Mouse (Mus musculus): Measurements from ENCODE around the gene Gcnt4. TPM values are rescaled to one million over a fixed set of nuclear protein-coding genes. Genes with fewer than 3 reads are reported as not detected.
"Not testable (repeated sequence)": the region's sequence is repeated elsewhere in the genome, so short reads cannot be mapped to it uniquely, and the experiment has no call there.

The Gcnt4 gene
- total and polyA plus RNA-seq, 2 experiments from 2014 or later: 0.16 to 0.76 TPM

DNA sequence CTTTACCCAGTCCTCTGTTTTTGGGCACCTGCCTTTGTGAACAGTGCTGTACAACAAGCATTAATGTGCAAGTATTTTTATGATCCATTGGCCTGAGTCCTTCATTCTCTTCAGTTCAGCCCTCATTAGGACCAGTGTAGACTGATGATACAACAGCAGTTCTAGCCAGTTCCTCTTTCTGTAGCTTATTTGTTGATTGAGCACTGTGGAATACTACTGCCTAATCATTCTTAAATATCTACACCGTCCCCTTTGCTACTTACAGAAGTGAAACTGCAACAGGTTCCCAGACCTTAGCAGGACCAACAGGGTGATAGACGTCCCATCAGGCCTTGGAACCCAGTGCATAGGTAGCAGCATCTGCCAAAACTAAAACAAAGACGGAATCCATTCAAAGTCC lies 13.3 kb upstream of the Gcnt4 start:
- Histone ChIP-seq H3K27ac (ENCODE audit: low read depth, low read length) (no peak overlapping the region), H3K4me2 (ENCODE audit: low read depth) (no peak overlapping the region), H3K4me3 (ENCODE audit: low read depth, low read length) (no peak overlapping the region), H3K9ac (no peak overlapping the region), H3K4me1 (ENCODE audit: insufficient read depth) (no peaks in the 10 kb centered on the region), H3K36me3 (ENCODE audit: insufficient read depth) (no peaks in the 10 kb centered on the region), H3K27me3 (ENCODE audit: insufficient read depth, low read length) (no peaks in the 10 kb centered on the region), H3K9me3 (ENCODE audit: low read length) (no peaks in the 10 kb centered on the region)
- DNase-seq (no peak), ATAC-seq (no peak)
- WGBS: 89% methylated on average over 3 of the region's 3 CpGs
- TF ChIP-seq CTCF (IDR thresholded peaks at IDR 0.05; ENCODE audit: low read depth): no peak

DNA sequence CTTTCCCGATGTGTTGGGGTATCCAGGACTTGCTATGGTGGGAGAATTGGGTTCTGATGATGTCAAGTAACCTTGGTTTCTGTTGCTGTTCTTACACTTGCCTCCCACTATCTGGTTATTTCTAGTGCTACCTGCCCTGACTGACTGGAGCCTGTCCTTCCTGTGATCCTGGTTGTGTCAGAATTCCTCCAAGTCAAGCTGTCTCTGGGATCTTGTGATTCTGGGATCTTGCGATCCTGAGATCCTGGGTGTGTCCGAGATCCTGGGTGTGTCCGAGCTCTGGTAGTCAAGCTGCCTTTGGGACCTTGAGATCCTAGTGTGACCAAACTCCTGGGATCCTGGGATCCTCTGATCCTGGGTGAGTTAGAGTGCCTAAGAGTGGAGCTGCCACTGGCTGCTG lies 1.4 kb upstream of the Gcnt4 start:
- H3K4me1 ChIP-seq (ENCODE audit: insufficient read depth); H3K27ac ChIP-seq (ENCODE audit: low read depth, low read length); H3K9me3 ChIP-seq (ENCODE audit: low read length); H3K9ac ChIP-seq; ATAC-seq; H3K4me2 ChIP-seq (ENCODE audit: low read depth); H3K4me3 ChIP-seq (ENCODE audit: low read depth, low read length); H3K36me3 ChIP-seq (ENCODE audit: insufficient read depth); DNase-seq: not testable (repeated sequence)
- peaks cover 11% of the 10 kb centered on the region; the same call in 1 of the 2 replicates for H3K27me3 ChIP-seq (ENCODE audit: insufficient read depth, low read length)
- 97% methylated on average over 4 of the region's 4 CpGs for WGBS

DNA sequence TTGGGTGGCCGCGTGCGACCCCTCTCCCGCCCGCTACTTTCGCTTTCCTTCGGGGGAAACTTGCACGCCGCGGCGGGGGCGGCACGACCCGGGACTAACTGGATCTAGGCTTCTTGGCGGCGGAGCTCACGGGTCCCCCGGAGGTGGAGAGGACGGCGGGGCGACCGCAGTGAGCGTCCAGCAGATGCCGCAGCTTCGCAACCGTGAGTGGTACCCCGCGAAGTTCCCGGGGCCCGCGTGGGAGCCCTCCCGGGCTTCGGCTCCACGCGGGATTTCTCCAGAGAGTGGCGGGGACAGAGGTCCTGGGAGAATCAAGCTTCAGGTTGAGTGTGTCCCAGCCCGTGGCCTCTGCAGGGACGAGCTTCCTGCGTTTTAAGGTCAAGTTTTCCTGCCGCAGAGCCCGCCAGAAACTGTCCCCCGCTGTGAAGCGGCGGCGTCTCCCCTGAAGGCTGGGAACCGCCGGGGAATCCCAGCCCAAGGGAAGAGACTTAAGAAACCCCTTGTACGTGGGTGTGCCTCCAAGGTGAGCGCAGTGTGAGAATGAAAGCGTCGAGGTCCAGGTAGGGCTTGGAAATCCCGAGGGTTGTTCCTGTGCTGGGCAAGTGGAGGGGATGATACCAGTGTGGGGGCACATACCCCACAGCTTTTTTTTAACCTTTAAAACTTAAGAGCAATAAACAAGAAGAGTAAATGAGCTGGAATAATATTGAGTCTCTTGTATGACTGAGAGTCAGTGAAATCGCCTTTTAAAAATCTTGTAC lies 676 bp downstream of the Gcnt4 start:
- Histone ChIP-seq H3K9me3 (ENCODE audit: low read length) (no peaks in the 10 kb centered on the region), H3K27me3 (ENCODE audit: insufficient read depth, low read length) (peaks cover 11% of the 10 kb centered on the region; the same call in 1 of the 2 replicates), H3K4me3 (ENCODE audit: low read depth, low read length) (peak overlapping the region; percentile 53), H3K36me3 (ENCODE audit: insufficient read depth) (no peaks in the 10 kb centered on the region), H3K4me2 (ENCODE audit: low read depth) (peak overlapping the region; percentile 99), H3K27ac (ENCODE audit: low read depth, low read length) (no peak overlapping the region), H3K4me1 (ENCODE audit: insufficient read depth) (0 out of 2 replicates have a peak, but pooled peaks cover 4% of the 10 kb centered on the region), H3K9ac (peak overlapping the region; percentile 29)
- no peak for TF ChIP-seq CTCF (IDR thresholded peaks at IDR 0.05; ENCODE audit: low read depth)
- peak; percentile 39 for ATAC-seq
- DNase-seq: peak; percentile 23
- 1% methylated on average over 53 of the region's 53 CpGs for WGBS

DNA sequence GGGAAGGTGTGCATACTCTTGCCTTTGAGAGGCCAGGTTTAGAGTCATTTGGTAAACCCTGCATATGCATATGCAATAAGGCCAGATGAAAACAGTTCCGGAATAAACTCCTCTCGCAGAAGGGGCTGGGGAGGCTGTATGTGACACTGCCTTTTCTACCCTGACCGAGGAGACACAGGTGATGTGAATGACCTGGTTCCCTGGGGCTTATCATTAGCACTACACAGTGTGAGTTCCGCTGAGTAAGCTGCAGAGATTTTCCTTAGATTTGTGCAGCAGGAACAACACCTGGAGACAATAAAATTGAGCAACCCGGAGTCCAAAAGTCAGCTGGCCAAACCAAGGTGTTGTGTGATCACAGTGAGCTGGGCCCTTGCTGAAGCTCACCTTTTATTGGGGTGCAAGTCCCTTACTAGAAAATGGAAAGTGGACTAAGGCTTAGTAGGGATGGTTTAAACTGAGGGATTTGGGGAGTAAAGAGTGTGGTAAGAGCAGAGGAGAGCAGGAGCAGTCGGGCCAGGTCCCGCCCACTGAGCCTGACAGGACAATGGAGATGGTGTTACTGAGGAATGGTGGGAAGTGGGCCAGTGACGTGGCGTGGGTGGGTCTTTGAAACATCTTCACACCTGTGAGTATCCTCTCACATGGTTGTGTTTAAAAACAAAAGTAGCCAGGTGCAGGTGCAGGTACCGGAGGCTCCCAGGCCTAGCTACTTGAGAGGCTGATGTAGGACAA lies 1.7 kb downstream of the Gcnt4 start:
- Histone ChIP-seq H3K4me3 (ENCODE audit: low read depth, low read length) (no peak overlapping the region), H3K27ac (ENCODE audit: low read depth, low read length) (no peak overlapping the region), H3K9me3 (ENCODE audit: low read length) (no peaks in the 10 kb centered on the region), H3K4me2 (ENCODE audit: low read depth) (no peak overlapping the region), H3K27me3 (ENCODE audit: insufficient read depth, low read length) (peaks cover 11% of the 10 kb centered on the region; the same call in 1 of the 2 replicates), H3K4me1 (ENCODE audit: insufficient read depth) (0 out of 2 replicates have a peak, but pooled peaks cover 4% of the 10 kb centered on the region), H3K36me3 (ENCODE audit: insufficient read depth) (no peaks in the 10 kb centered on the region), H3K9ac (no peak overlapping the region)
- TF ChIP-seq CTCF (IDR thresholded peaks at IDR 0.05; ENCODE audit: low read depth): no peak
- DNase-seq: no peak
- WGBS: 52% methylated on average over 10 of the region's 10 CpGs
- no peak for ATAC-seq

DNA sequence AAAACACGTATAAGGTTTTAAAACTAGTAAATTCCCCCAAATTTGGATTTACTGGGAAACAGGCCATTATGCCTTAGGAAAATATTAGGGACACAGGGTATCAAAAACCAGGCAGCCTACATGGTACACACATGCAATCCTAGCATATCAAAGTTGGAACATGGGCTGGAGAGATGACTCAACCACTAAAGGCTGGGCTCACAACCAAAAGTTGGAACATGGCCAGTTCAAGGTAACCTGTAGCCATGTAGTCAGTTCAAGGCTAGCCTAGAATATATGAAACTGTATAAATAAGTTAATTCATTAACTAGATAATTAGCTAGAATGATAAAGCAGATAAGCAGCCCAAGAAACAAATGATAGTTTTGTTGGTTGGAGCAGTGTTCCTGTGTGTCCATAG lies 3.3 kb downstream of the Gcnt4 start:
- H3K36me3 ChIP-seq (ENCODE audit: insufficient read depth): no peaks in the 10 kb centered on the region
- H3K4me3 ChIP-seq (ENCODE audit: low read depth, low read length): no peak overlapping the region
- no peak overlapping the region for H3K4me2 ChIP-seq (ENCODE audit: low read depth)
- H3K9ac ChIP-seq: no peak overlapping the region
- peaks cover 11% of the 10 kb centered on the region; the same call in 1 of the 2 replicates for H3K27me3 ChIP-seq (ENCODE audit: insufficient read depth, low read length)
- WGBS: 90% methylated on average over 1 of the region's 1 CpGs
- no peak overlapping the region for H3K27ac ChIP-seq (ENCODE audit: low read depth, low read length)
- ATAC-seq: no peak
- 0 out of 2 replicates have a peak, but pooled peaks cover 4% of the 10 kb centered on the region for H3K4me1 ChIP-seq (ENCODE audit: insufficient read depth)
- no peak for TF ChIP-seq CTCF (IDR thresholded peaks at IDR 0.05; ENCODE audit: low read depth)
- DNase-seq: no peak
- no peaks in the 10 kb centered on the region for H3K9me3 ChIP-seq (ENCODE audit: low read length)

DNA sequence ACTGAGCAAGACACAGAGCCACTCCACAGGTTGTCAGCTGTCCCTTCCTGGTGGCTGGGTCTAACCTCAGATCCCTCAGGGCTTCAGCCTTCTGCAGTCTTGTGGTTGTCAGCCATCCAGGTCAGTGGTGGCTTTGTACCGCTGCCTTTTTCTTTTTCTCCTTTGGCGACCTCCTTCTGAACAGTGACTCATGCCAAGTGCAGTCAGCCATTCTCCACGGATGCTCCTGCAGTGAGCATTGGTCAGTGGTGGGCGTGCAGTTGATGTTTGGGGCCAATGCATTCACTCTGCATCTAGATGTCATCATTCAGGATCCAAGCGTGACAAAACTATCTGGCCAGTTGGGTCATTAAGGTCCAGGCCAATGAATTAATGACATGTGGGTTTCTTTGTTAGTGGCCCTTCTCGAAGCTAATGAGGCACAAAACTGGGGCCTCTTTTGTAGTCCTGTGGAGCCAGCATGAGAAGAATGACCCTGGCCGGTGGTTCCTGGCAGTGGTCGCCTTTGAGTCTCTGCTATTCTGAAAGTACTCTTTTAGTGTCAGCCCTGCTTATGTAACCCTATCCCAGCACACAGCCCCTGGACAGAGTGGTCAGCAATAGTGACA lies 4.0 kb downstream of the Gcnt4 start:
- Histone ChIP-seq H3K4me2 (ENCODE audit: low read depth) (no peak overlapping the region), H3K27me3 (ENCODE audit: insufficient read depth, low read length) (peaks cover 11% of the 10 kb centered on the region; the same call in 1 of the 2 replicates), H3K36me3 (ENCODE audit: insufficient read depth) (no peaks in the 10 kb centered on the region), H3K4me1 (ENCODE audit: insufficient read depth) (0 out of 2 replicates have a peak, but pooled peaks cover 4% of the 10 kb centered on the region), H3K27ac (ENCODE audit: low read depth, low read length) (no peak overlapping the region), H3K4me3 (ENCODE audit: low read depth, low read length) (no peak overlapping the region), H3K9ac (no peak overlapping the region), H3K9me3 (ENCODE audit: low read length) (no peaks in the 10 kb centered on the region)
- WGBS: 20% methylated on average over 8 of the region's 8 CpGs
- ATAC-seq (no peak), DNase-seq (no peak)
- no peak for TF ChIP-seq CTCF (IDR thresholded peaks at IDR 0.05; ENCODE audit: low read depth)
